Mouse (Mus musculus): Measurements from ENCODE around the gene Celf1. TPM values are rescaled to one million over a fixed set of nuclear protein-coding genes. Genes with fewer than 3 reads are reported as not detected.
"Not testable (repeated sequence)": the region's sequence is repeated elsewhere in the genome, so short reads cannot be mapped to it uniquely, and the experiment has no call there.

Gene Celf1
- polyA plus RNA-seq, 2 experiments from 2014 or later, result 52.7 to 54.9 TPM

- ATAC-seq, result no peak
Measured at GRCm38 (mm10) chr2:90941744-90942143, 1.6 kb downstream of the Celf1 start.

DNA sequence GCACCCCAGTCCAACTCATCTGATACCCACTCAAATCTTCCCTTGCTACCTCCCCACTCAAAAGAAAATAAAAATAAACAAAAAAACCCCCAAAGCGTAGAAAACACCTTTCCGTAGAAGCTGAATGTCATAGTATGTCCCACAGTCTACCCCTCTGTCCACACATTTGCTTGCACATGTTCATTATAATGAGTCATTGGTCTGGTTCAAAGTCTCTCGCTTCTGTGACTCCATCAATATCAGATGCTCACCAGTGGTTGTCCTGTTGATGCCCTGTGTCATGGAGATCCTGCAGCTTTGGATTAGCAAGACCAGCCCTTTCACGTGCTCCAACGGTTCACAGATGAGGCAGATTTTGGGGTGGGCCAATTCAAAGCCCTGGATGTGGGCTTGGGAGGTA, 10.0 kb downstream of the Celf1 start:
- ATAC-seq, result no peak

DNA sequence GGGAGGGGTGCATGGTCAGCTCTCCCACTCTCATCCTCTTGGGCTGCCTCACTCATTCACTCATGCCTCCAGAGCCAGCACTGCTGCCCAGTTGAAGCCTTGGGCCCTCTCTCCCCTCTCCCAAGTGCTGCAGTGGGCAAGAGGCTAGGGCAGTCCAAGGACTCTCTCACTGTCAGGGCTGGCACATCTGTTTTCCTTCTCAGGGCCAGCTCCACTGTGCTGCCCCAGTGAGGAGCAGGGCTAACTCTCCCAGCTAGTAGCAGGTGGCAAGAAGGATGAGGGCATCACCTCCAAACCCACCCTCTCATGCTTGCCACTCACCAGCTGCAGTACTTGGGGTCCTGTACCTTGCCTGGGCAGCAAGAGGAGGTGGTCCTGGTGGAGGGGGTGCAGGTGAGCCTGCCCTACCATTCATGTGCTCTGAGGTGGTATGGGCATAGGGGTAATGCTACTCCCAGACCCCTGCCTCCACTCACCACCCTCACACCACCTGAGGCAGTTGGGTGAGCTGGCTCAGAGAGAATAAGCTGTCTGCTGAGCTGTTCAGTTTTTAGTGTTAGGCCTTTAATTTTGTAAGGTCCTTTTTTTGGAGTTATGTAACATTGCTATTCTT, 10.5 kb downstream of the Celf1 start:
- no peak for ATAC-seq

GRCm38 (mm10) chr2:90953461-90953860, 13.3 kb downstream of the Celf1 start:
- ATAC-seq, result no peak

DNA sequence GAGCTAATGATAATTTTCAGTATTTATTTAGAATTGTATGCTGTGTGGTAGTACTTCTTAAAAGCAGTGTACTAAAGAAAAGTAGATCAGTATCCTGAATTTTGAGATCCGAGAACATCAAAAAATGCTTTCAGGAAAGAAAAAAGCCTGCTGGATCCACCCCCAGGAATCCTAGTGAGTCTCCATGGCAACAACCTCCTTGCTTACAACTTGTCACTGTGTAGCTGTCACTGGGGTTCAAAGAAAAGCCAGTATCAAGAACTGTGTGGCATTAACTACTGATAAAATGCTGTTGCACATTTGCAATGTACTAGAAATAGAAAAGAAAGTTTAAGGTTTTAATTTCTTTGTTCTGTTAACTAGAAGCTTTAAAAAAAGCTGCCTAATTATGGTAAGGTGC, 15.9 kb downstream of the Celf1 start:
- no peak for ATAC-seq

- ATAC-seq, result no peak
Measured at GRCm38 (mm10) chr2:90958856-90959255, 18.7 kb downstream of the Celf1 start.

DNA sequence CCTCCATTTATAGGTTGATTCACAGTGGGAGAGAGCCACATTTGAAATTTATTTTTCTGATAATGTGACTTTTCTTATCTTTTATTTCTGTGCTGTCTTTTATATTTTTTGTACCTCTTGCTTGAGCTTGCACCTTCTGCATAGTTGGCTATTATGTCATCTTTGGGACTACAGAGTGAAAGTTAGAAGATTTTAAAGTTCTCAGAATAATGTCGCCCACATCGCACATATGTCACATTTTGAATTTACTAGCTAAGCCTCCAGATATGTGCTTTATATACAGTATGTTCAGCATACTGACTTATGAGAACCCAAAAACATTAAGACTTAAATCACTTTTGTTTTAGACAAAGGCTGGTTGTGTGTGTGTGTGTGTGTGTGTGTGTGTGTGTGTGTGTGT, 19.8 kb downstream of the Celf1 start:
- ATAC-seq, result no peak

DNA sequence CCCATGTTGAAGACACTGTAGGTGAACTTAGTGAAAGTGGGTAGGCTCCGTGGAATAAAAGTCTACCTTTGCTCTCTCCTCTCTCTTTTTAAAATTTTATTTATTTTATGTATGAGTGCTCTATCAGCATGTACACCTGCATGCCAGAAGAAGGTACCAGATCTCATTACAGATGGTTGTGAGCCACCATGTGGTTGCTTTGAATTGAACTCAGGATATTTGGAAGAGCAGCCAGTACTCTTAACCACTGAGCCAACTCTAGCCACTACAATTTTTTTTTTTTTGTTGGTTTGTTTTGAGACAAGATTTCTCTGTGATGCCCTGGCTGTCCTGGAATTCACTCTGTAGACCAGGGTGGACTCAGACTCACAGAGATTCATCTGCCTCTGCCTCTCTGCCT, 23.1 kb downstream of the Celf1 start:
- ATAC-seq, result no peak

GRCm38 (mm10) chr2:90964811-90965465, 24.8 kb downstream of the Celf1 start:
- peak; percentile 49 for ATAC-seq

GRCm38 (mm10) chr2:90965466-90966080, 25.4 kb downstream of the Celf1 start:
- no peak for ATAC-seq

DNA sequence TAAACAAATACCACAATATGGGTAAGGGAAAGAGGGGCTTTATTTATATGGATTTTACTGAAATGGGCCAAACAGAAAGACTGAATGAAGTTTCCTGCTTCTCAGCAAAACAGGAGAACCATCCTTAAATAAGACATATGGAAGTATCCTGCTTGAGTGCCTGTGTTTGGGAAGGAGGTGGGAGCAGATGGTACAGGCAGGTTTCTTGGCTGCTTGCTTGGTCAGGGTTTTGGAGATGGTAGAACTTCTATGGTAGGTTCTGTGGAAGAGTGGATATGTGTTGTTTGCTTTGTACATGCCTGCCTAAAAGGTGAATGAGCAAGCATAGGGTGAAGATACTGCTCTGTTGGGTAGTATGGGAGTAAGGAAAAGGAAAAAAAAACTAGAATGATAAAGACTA, 30.4 kb downstream of the Celf1 start:
- no peak for ATAC-seq

- no peak for ATAC-seq
Measured at GRCm38 (mm10) chr2:90974101-90974500, 33.9 kb downstream of the Celf1 start.

GRCm38 (mm10) chr2:90975181-90975835, 35.1 kb downstream of the Celf1 start:
- ATAC-seq, result no peak

GRCm38 (mm10) chr2:90976590-90976989, 36.4 kb downstream of the Celf1 start:
- ATAC-seq, result no peak

- ATAC-seq, result no peak
Measured at GRCm38 (mm10) chr2:90977291-90977690, 37.1 kb downstream of the Celf1 start.

DNA sequence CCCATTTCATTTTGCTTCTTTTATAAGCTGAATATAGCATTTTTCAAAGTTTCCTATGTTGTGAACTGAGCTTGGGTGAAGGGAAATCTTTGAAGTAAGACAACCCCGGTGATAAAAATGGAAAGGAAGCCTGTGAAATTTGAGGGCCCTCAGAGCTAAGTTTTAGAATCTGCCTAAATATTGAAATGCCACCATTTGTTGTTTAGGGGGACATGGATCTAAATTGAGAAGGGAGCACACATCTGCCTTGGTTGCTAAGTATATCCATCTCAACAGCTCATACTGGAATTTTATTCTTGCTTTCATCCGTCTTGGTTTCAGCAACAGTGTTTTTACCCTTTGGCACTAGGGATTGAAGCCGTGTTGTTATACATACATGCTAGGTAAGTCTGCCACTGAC, 45.9 kb downstream of the Celf1 start:
- ATAC-seq, result no peak

DNA sequence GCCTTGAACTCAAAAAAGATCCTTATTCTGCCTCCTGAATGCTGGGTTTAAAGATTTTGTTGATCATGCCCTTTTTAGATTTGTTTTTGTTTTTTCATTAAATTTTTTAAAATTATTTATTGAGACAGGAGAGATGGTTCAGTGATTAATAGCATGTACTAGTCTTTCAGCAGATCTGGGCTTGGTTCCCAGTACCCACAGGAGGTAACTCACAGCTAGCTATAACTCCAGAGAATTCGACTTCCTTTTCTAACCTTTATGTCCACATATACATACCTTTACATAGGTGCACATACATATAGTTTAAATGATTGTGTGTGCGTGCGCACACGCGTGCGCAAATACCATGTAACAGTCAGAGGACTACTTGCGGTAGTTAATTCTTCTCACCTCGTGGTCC, 68.4 kb downstream of the Celf1 start:
- no peak for ATAC-seq

DNA sequence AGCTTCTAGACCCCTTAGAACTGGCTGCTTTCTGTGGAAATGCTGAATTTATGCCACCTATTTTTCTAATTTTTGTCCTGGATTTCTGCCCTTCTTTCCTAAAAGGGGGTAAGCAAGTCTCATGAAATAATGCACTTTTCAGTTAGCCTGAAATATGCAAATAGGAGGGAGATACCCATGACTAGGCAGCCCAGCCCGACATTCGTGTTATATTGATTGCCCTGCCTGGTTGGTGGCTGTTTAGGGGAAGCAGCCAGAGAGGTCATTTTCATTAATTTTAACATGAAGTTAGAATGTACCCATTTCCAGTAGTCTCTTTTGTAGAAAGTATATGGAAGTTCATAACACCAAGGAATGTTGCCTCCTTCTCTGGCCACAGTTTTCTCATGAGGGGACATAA, 73.7 kb downstream of the Celf1 start:
- ATAC-seq, result no peak

DNA sequence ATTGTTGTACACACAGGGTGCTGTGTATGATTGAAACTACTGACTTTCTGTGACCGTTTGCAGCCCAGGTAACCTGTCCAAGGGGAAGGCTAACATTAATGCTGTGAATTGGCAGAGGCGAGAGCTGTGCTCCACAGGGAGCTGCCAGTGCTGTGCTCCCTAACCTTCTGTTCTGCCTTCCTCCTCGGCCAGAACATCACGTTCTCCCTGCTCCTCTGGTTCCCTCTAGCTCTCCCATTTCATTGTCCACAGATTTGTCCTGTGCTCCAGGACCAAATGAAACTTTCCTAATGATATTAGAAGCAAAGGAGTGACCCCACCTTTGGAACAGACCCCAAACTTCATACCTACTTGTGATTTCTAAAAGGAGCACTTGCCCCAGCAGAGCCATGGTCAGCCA, 75.2 kb downstream of the Celf1 start:
- ATAC-seq, result no peak

DNA sequence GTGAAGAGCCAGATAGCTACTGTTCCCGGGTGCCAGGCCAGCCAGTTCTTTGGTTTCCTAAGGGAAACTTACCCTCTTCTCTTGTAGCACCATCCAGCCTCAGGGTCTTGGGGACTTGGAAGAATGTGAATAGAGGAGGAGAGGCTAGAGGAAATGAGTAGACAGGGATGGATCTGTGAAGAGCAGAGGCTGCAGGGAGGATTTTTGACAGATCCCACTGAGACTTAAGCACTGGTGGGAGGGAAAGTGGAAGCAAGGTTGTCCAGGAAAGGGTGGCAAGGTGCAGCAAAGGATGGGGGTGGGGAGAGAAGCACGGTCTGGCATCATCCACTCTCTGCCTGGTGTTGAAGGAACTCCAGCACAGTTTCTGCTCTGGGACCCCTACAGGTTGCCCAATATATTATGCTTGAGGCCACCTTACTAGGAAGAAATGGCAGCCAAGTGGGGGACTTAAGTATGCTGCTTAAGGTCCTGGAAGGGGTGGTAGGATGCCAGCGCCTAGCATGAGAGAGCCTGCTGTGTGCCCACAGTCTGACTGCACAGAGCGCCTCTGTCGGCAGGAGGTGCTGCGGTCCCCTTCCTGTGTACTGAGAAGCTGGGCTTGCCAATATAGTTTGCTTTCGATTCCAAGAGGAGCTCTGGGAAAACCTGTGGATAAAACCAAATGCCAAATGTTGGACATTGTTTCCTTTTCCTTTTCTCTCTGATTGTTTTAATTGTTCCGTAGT, 78.0 kb downstream of the Celf1 start:
- ATAC-seq, result no peak

- no peak for ATAC-seq
Measured at GRCm38 (mm10) chr2:91019911-91020310, 79.7 kb downstream of the Celf1 start.

GRCm38 (mm10) chr2:91022266-91022665, 82.1 kb downstream of the Celf1 start:
- not testable (repeated sequence) for ATAC-seq

- ATAC-seq, result no peak
Measured at GRCm38 (mm10) chr2:91023131-91023530, 82.9 kb downstream of the Celf1 start.

All from CD4-positive, CD25-positive, alpha-beta regulatory T cell, adult 4 months (primary cell).